Mouse (Mus musculus) CH12.LX (cell line): ENCODE data around the gene Gng2.

Experiments
- CHD1 ChIP-seq: IDR thresholded peaks from 2 replicates; pipeline ENCODE4 v1.6.1; 2012; ENCODE audit warnings: low read depth, low read length, improper control_type of control experiment, inconsistent platforms
- CHD2 ChIP-seq: IDR thresholded peaks from 2 replicates; pipeline ENCODE4 v1.6.1; 2011; ENCODE audit warnings: low read length, improper control_type of control experiment
- CTCF ChIP-seq, 2 experiments: IDR thresholded peaks in 1 of 2; conservative IDR thresholded peaks in 1 of 2; 2 replicates each; pipeline ENCODE4 v1.5.1; 2011 to 2012; ENCODE audit warnings: low read depth in 2 of 2, low read length in 2 of 2, improper control_type of control experiment in 1 of 2, inconsistent platforms in 1 of 2, mild to moderate bottlenecking in 1 of 2, moderate library complexity in 1 of 2
- EP300 ChIP-seq: IDR thresholded peaks from 2 replicates; pipeline ENCODE4 v1.6.1; 2011; ENCODE audit warnings: low read length, improper control_type of control experiment
- MAX ChIP-seq: IDR thresholded peaks from 2 replicates; pipeline ENCODE4 v1.6.1; 2011; ENCODE audit warnings: low read length, improper control_type of control experiment
- NELFE ChIP-seq: IDR thresholded peaks from 2 replicates; pipeline ENCODE4 v1.6.1; 2011; ENCODE audit warnings: low read depth, low read length, improper control_type of control experiment
- POLR2A ChIP-seq: IDR thresholded peaks from 2 replicates; pipeline ENCODE4 v1.6.1; 2011; ENCODE audit warnings: low read depth, mild to moderate bottlenecking, improper control_type of control experiment, low read length
- RAD21 ChIP-seq: IDR thresholded peaks from 2 replicates; pipeline ENCODE4 v1.6.1; 2011; ENCODE audit warnings: low read depth, mild to moderate bottlenecking, low read length, improper control_type of control experiment, moderate library complexity
- ZKSCAN1 ChIP-seq: IDR thresholded peaks from 2 replicates; pipeline ENCODE4 v1.6.1; 2012; ENCODE audit warnings: low read depth, inconsistent platforms, low read length, improper control_type of control experiment, borderline replicate concordance

- TF ChIP-seq MAX = no peak
- no peak for TF ChIP-seq ZKSCAN1
- no peak for TF ChIP-seq POLR2A
- TF ChIP-seq CTCF (conservative IDR thresholded peaks at IDR 0.05 in 1 of 2, IDR thresholded peaks at IDR 0.05 in 1 of 2; ENCODE audit: low read depth in 2 of 2, low read length in 2 of 2) = no peak
- no peak for TF ChIP-seq CHD1
- TF ChIP-seq CHD2 = no peak
- no peak for TF ChIP-seq NELFE
- no peak for TF ChIP-seq RAD21
- no peak for TF ChIP-seq EP300
These were observed 53.3 kb downstream of the Gng2 start for GRCm38 (mm10) chr14:19924086-19924485.
